Mouse (Mus musculus): ENCODE measurements around the gene Slc25a22.
A peak's percentile ranks its signal among the peaks of the same experiment; 100 is the strongest.
"Not testable (repeated sequence)": the region's sequence is repeated elsewhere in the genome, so short reads cannot be mapped to it uniquely, and the experiment has no call there.

Gene Slc25a22

GRCm38 (mm10) chr7:141408833-141409232 is 28.9 kb downstream of the Slc25a22 start:
- DNase-seq: peak; percentile 91

GRCm38 (mm10) chr7:141407670-141408069 is 30.0 kb downstream of the Slc25a22 start:
- DNase-seq: not testable (repeated sequence)

GRCm38 (mm10) chr7:141405466-141405865 is 32.2 kb downstream of the Slc25a22 start:
- no peak for DNase-seq

- peak; percentile 75 for DNase-seq
These were observed 34.4 kb downstream of the Slc25a22 start for GRCm38 (mm10) chr7:141403305-141403704.

- no peak for DNase-seq
These were observed 42.3 kb downstream of the Slc25a22 start for GRCm38 (mm10) chr7:141395348-141395747.

GRCm38 (mm10) chr7:141394771-141395170 is 42.9 kb downstream of the Slc25a22 start:
- DNase-seq: peak; percentile 83

GRCm38 (mm10) chr7:141394158-141394557 is 43.5 kb downstream of the Slc25a22 start:
- no peak for DNase-seq

GRCm38 (mm10) chr7:141392552-141393222 is 45.0 kb downstream of the Slc25a22 start:
- DNase-seq: no peak

- peak; percentile 97 for DNase-seq
These were observed 45.8 kb downstream of the Slc25a22 start, which contains the start of gene Taldo1 for GRCm38 (mm10) chr7:141391625-141392551. Gene Taldo1, plus strand, starts transcription at chr7:141392199.

- no peak for DNase-seq
These were observed 47.1 kb downstream of the Slc25a22 start for GRCm38 (mm10) chr7:141390326-141391259.

- no peak for DNase-seq
These were observed 49.1 kb downstream of the Slc25a22 start for GRCm38 (mm10) chr7:141388487-141389109.

- no peak for DNase-seq
These were observed 49.7 kb downstream of the Slc25a22 start for GRCm38 (mm10) chr7:141387807-141388486.

GRCm38 (mm10) chr7:141381068-141381835 is 56.4 kb downstream of the Slc25a22 start:
- no peak for DNase-seq

All from retina, postnatal 1 day (tissue).